31 mouse cellular contexts compared by ENCODE assay signal in genomic region chr13:100438701-100439100, GRCm38 (mm10). TPM values are rescaled to one million over a fixed set of nuclear protein-coding genes. Genes with fewer than 3 reads are reported as not detected.
DNase-seq lines count a peak whose midpoint lies in the region; ATAC-seq and TF ChIP-seq lines count a peak whose summit lies in the region.
"Had no signal": no experiment of that assay in that cellular context is flagged by ENCODE, and none has a peak within 500 bp of the region (broad histone marks: within the 10 kb centered on the region; RNA-seq: fewer than 3 reads in every experiment).

No protein-coding gene starts in this region.

- H3K9me3 ChIP-seq in forebrain, postnatal 0 days (ENCODE audit: low read length) = no peaks in the 10 kb centered on the region
- no peaks in the 10 kb centered on the region for H3K9me3 ChIP-seq in forebrain, embryonic 16.5 days (ENCODE audit: control insufficient read depth, low read length)
- H3K9me3 ChIP-seq: embryonic facial prominence, embryonic 12.5 days; embryonic facial prominence, embryonic 15.5 days; forebrain, embryonic 10.5 days; forebrain, embryonic 13.5 days; G1E; heart, embryonic 10.5 days; heart, embryonic 13.5 days; hindbrain, embryonic 12.5 days; hindbrain, embryonic 15.5 days had no signal

- no peaks in the 10 kb centered on the region for H3K79me2 ChIP-seq in C2C12 (ENCODE audit: control insufficient read depth, insufficient read depth)

- no peak overlapping the region for H3ac ChIP-seq in C2C12 (ENCODE audit: control insufficient read depth, insufficient read length, low read depth)

- no peaks in the 10 kb centered on the region for H3K36me3 ChIP-seq in C2C12 (ENCODE audit: control insufficient read depth, insufficient read depth)
- no peaks in the 10 kb centered on the region for H3K36me3 ChIP-seq in forebrain, postnatal 0 days (ENCODE audit: insufficient read depth)
- no peaks in the 10 kb centered on the region for H3K36me3 ChIP-seq in forebrain, embryonic 16.5 days (ENCODE audit: control insufficient read depth, insufficient read depth)
- H3K36me3 ChIP-seq: embryonic facial prominence, embryonic 12.5 days; embryonic facial prominence, embryonic 15.5 days; forebrain, embryonic 10.5 days; G1E; heart, embryonic 10.5 days; heart, embryonic 13.5 days; hindbrain, embryonic 12.5 days; hindbrain, embryonic 15.5 days had no signal

- no peak overlapping the region for H3K4me2 ChIP-seq in forebrain, postnatal 0 days (ENCODE audit: low read depth)
- no peak overlapping the region for H3K4me2 ChIP-seq in forebrain, embryonic 16.5 days (ENCODE audit: low read length)
- H3K4me2 ChIP-seq: embryonic facial prominence, embryonic 12.5 days; embryonic facial prominence, embryonic 15.5 days; forebrain, embryonic 13.5 days; heart, embryonic 13.5 days; hindbrain, embryonic 12.5 days; hindbrain, embryonic 15.5 days had no signal

- WGBS in forebrain, postnatal 0 days = 71% methylated on average over 1 of the region's 1 CpGs
- WGBS in forebrain, embryonic 16.5 days = 69% methylated on average over 1 of the region's 1 CpGs

- H3K27me3 ChIP-seq in C2C12 (ENCODE audit: control insufficient read depth, insufficient read depth, insufficient read length) = no peaks in the 10 kb centered on the region
- H3K27me3 ChIP-seq in forebrain, postnatal 0 days (ENCODE audit: insufficient read depth, low read length) = no peaks in the 10 kb centered on the region
- no peaks in the 10 kb centered on the region for H3K27me3 ChIP-seq in forebrain, embryonic 16.5 days (replicated peaks; ENCODE audit: control insufficient read depth, insufficient read depth, low read length)
- H3K27me3 ChIP-seq: CH12.LX; embryonic facial prominence, embryonic 12.5 days; embryonic facial prominence, embryonic 15.5 days; forebrain, embryonic 13.5 days; heart, embryonic 13.5 days; hindbrain, embryonic 12.5 days; hindbrain, embryonic 15.5 days had no signal

- no peaks in the 10 kb centered on the region; the same call in 1 of the 2 replicates for H3K4me1 ChIP-seq in embryonic fibroblast, embryonic 13.5 days (ENCODE audit: control insufficient read depth, insufficient read depth, low read length)
- no peaks in the 10 kb centered on the region for H3K4me1 ChIP-seq in forebrain, postnatal 0 days (ENCODE audit: insufficient read depth)
- H3K4me1 ChIP-seq in forebrain, embryonic 16.5 days (replicated peaks; ENCODE audit: control insufficient read depth, insufficient read depth, low read length) = no peaks in the 10 kb centered on the region
- H3K4me1 ChIP-seq: embryonic facial prominence, embryonic 12.5 days; embryonic facial prominence, embryonic 15.5 days; forebrain, embryonic 10.5 days; forebrain, embryonic 13.5 days; heart, embryonic 10.5 days; heart, embryonic 13.5 days; hindbrain, embryonic 12.5 days; hindbrain, embryonic 15.5 days had no signal

- H3K27ac ChIP-seq in embryonic fibroblast, embryonic 13.5 days (ENCODE audit: insufficient read depth, low read length) = peak overlapping the region; percentile 18; the same call in 1 of the 2 replicates
- no peak overlapping the region for H3K27ac ChIP-seq in forebrain, postnatal 0 days (ENCODE audit: low read depth, low read length)
- H3K27ac ChIP-seq in forebrain, embryonic 16.5 days (ENCODE audit: low read length) = no peak overlapping the region
- H3K27ac ChIP-seq: embryonic facial prominence, embryonic 12.5 days; embryonic facial prominence, embryonic 15.5 days; forebrain, embryonic 10.5 days; forebrain, embryonic 13.5 days; heart, adult 2 months; heart, embryonic 10.5 days; heart, embryonic 13.5 days; hindbrain, embryonic 12.5 days; hindbrain, embryonic 15.5 days had no signal

- DNase-seq in 3T3-L1 (ENCODE audit: low read depth, low spot score) = peak; percentile 87
- DNase-seq in forebrain, postnatal 0 days = no peak
- DNase-seq in embryo, embryonic 11 days = no peak
- DNase-seq: adrenal gland, adult 2 months; adrenal gland, postnatal 14 days; cerebellum, adult 11-12 months; cerebellum, adult 8-10 months; cerebellum, postnatal 10 days; cerebellum, postnatal 36 days; gastrocnemius, postnatal 10 days; gastrocnemius, postnatal 36 days; heart, adult 2 months; heart, postnatal 14 days; kidney, adult 2 months had no signal

- no peak for TF ChIP-seq CTCF in C2C12 (IDR thresholded peaks at IDR 0.05; ENCODE audit: control insufficient read depth, insufficient read depth, insufficient read length)
- TF ChIP-seq CTCF in embryonic fibroblast, embryonic 13.5 days (IDR thresholded peaks at IDR 0.05; ENCODE audit: borderline replicate concordance, insufficient read depth, low read length) = no peak
- no peak for TF ChIP-seq CTCF in forebrain, postnatal 0 days (IDR thresholded peaks at IDR 0.05; ENCODE audit: low read depth)

- no peaks in the 10 kb centered on the region for H3K79me3 ChIP-seq in C2C12 (ENCODE audit: low read depth)

- TF ChIP-seq POLR2A in embryonic fibroblast, embryonic 13.5 days (IDR thresholded peaks at IDR 0.05; ENCODE audit: low read depth, low read length) = no peak

- H3K4me3 ChIP-seq in C2C12 (ENCODE audit: insufficient read depth, poor library complexity, severe bottlenecking) = no peak overlapping the region
- no peak overlapping the region for H3K4me3 ChIP-seq in embryonic fibroblast, embryonic 13.5 days (ENCODE audit: insufficient read depth, low read length)
- no peak overlapping the region for H3K4me3 ChIP-seq in forebrain, postnatal 0 days (ENCODE audit: low read depth, low read length)
- no peak overlapping the region for H3K4me3 ChIP-seq in forebrain, embryonic 16.5 days (replicated peaks; ENCODE audit: low read length)
- H3K4me3 ChIP-seq: embryonic facial prominence, embryonic 12.5 days; embryonic facial prominence, embryonic 15.5 days; erythroblast, embryonic 14.5 days; forebrain, embryonic 10.5 days; forebrain, embryonic 13.5 days; heart, adult 2 months; heart, embryonic 10.5 days; heart, embryonic 13.5 days; hindbrain, embryonic 12.5 days; hindbrain, embryonic 15.5 days had no signal

- ATAC-seq in forebrain, postnatal 0 days = no peak
- ATAC-seq in forebrain, embryonic 16.5 days = no peak
- ATAC-seq: forebrain, embryonic 13.5 days; intestine, postnatal 0 days had no signal

- H3K9ac ChIP-seq in forebrain, postnatal 0 days = no peak overlapping the region
- no peak overlapping the region for H3K9ac ChIP-seq in forebrain, embryonic 16.5 days (replicated peaks; ENCODE audit: low read depth, low read length)
- H3K9ac ChIP-seq: embryonic facial prominence, embryonic 12.5 days; embryonic facial prominence, embryonic 15.5 days; forebrain, embryonic 13.5 days; heart, embryonic 13.5 days; hindbrain, embryonic 12.5 days; hindbrain, embryonic 15.5 days had no signal

TF ChIP-seq in C2C12, 6 proteins besides CTCF, POLR2A, EP300 and RAD21:
- TF ChIP-seq MAX (IDR thresholded peaks at IDR 0.05) = no peak
- peak; percentile 79 for TF ChIP-seq FOSL1 (IDR thresholded peaks at IDR 0.05; ENCODE audit: insufficient read depth, low read length, poor library complexity, severe bottlenecking)
- TF ChIP-seq CEBPB (IDR thresholded peaks at IDR 0.05; ENCODE audit: low read depth) = no peak
- peak; percentile 25 for TF ChIP-seq USF1 (IDR thresholded peaks at IDR 0.05; ENCODE audit: low read depth)
- TF ChIP-seq MYOG (IDR thresholded peaks at IDR 0.05; ENCODE audit: control insufficient read depth, extremely low read depth, insufficient read length) = no peak
- peak; percentile 33 for TF ChIP-seq MYOD1 (IDR thresholded peaks at IDR 0.05; ENCODE audit: control insufficient read depth, insufficient read length, low read depth)

RNA-seq across cellular contexts. Expression of gene Naip1, which starts 14.0 kb away (rescaled TPM):
- polyA plus RNA-seq in C2C12 (2012; fragmentation: generic; extraction: Trizol) = 0.06 TPM
- not detected in 2 replicates for polyA plus RNA-seq in embryonic fibroblast, embryonic 13.5 days (2011; ENCODE audit: insufficient read length, low read depth, missing spikeins)
- 0.08 and 0.10 TPM in 2 replicates for total RNA-seq in forebrain, postnatal 0 days (2014; rRNA removed)
- polyA plus RNA-seq in forebrain, postnatal 0 days (2015; fragmentation: Nextera tagmentation; extraction: Ambion mirVana) = 0.03 and 0.08 TPM in 2 replicates
- 0.05 TPM in 1 of 2 replicates, not detected in the other for polyA plus RNA-seq in forebrain, embryonic 16.5 days (2015; fragmentation: Nextera tagmentation; extraction: Ambion mirVana)
- total RNA-seq: gastrocnemius, postnatal 10 days; gastrocnemius, postnatal 36 days; granulocyte monocyte progenitor cell, adult 5-6 weeks; hematopoietic stem cell, adult 5-6 weeks had no signal
- polyA plus RNA-seq: embryonic facial prominence, embryonic 12.5 days; embryonic facial prominence, embryonic 15.5 days; erythroblast, embryonic 14.5 days; forebrain, embryonic 10.5 days; forebrain, embryonic 13.5 days; heart, adult 2 months; heart, embryonic 10.5 days; heart, embryonic 13.5 days; hindbrain, embryonic 12.5 days had no signal

RNA-seq across cellular contexts. Expression of gene Gtf2h2, which starts 53.7 kb away (rescaled TPM):
- 19.4 TPM for polyA plus RNA-seq in C2C12 (2012; fragmentation: generic; extraction: Trizol)
- 30.8 and 42.1 TPM in 2 replicates for polyA plus RNA-seq in embryonic fibroblast, embryonic 13.5 days (2011; ENCODE audit: insufficient read length, low read depth, missing spikeins)
- 41.5 and 44.9 TPM in 2 replicates for total RNA-seq in forebrain, postnatal 0 days (2014; rRNA removed)
- 47.6 and 58.8 TPM in 2 replicates for polyA plus RNA-seq in forebrain, postnatal 0 days (2015; fragmentation: Nextera tagmentation; extraction: Ambion mirVana)
- polyA plus RNA-seq in forebrain, embryonic 16.5 days (2015; fragmentation: Nextera tagmentation; extraction: Ambion mirVana) = 68.5 and 77.4 TPM in 2 replicates
